Mouse (Mus musculus): ENCODE measurements around the gene Bbox1. TPM values are rescaled to one million over a fixed set of nuclear protein-coding genes. Genes with fewer than 3 reads are reported as not detected.
A peak's percentile ranks its signal among the peaks of the same experiment; 100 is the strongest.

Bbox1 gene
- 1 to 10 TPM in 1 of 2 experiments, under 1 TPM in 1; 0.83 to 1.7 TPM for total RNA-seq (2021)
- long read RNA-seq, experiment 1, result 0 reads
- long read RNA-seq, experiment 2, partial matches to known transcripts, result 0 of 2 reads
- long read RNA-seq, experiment 2, other reads (novel, unspliced or antisense), result 2 of 2 reads

DNA sequence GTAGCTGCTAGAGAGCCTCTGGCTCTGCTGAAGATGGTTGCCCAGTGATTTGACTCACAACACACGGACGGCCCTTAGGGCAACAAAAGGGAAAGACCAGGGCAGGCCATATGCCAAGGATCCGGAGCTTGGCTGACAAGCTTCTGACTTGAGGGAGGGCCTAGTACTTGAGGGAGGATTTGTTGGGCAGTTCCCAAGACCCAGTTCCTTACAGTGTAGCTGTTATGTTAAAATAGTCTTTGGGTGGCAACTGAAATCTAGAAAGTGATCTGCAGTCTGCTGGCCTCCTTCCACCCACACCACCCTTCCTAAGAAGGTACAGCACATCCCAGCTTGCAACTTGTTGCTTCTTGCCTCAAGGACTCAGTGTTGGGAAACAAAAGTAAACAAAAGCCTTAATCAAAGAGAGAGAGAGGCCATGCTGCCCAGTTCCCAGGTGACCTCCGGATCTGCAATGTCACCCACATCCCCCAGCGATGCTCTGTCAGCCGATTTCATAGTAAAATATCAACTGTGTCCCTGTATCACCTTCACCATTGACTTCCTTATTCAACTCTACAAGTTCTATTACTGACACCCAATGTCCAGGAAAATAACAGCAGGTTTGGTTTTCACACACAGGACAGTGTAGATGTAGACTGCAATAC, at the start of gene Bbox1:
Gene Bbox1, minus strand, starts transcription at position 52 of the 647 bp plus-strand sequence.
- no peak within 1 kb of the TSS for H3K27ac ChIP-seq
- DNase-seq (ENCODE audit: low spot score in 2 of 2), result no peak
- H3K4me3 ChIP-seq, result no peak within 1 kb of the TSS
- no peak for TF ChIP-seq CTCF (conservative IDR thresholded peaks at IDR 0.05)

DNA sequence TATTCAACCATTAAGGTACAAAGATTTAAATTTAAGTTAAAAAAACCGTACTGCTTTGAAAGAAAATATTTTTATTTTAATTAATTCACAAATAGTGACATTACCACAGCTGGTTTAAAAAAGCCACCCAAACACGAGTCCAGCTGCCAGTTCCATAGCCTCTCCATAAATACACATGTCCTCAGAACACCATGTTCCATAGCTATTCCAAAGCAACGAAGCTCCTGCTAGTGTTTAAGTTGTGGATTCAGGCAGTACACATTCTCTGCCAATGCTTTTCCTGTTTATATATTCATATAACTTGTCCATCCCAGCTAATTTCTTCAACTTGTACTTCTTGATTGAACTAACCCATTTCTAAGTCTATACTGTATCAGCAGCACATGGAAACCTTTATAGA, 49.5 kb upstream of the Bbox1 start:
- no peak for TF ChIP-seq CTCF (conservative IDR thresholded peaks at IDR 0.05)
- Histone ChIP-seq H3K4me3 (no peak overlapping the region), H3K27ac (no peak overlapping the region)
- DNase-seq (ENCODE audit: low spot score in 2 of 2), result no peak

GRCm38 (mm10) chr2:110362432-110363283, 48.3 kb upstream of the Bbox1 start, which contains the start of gene Fibin:
Gene Fibin (minus strand): TSS chr2:110363183.
- TF ChIP-seq CTCF (conservative IDR thresholded peaks at IDR 0.05), result peak; percentile 71
- Histone ChIP-seq H3K4me3 (peak within 1 kb of the TSS; percentile 60), H3K27ac (peak within 1 kb of the TSS; percentile 40; the same call in 1 of the 2 replicates)
- DNase-seq (ENCODE audit: low spot score in 2 of 2), result peak; percentile 32 to 38

GRCm38 (mm10) chr2:110353302-110353970, 39.1 kb upstream of the Bbox1 start:
- no peak overlapping the region for H3K4me3 ChIP-seq
- no peak for TF ChIP-seq CTCF (conservative IDR thresholded peaks at IDR 0.05)
- no peak overlapping the region for H3K27ac ChIP-seq
- no peak for DNase-seq (ENCODE audit: low spot score in 2 of 2)

DNA sequence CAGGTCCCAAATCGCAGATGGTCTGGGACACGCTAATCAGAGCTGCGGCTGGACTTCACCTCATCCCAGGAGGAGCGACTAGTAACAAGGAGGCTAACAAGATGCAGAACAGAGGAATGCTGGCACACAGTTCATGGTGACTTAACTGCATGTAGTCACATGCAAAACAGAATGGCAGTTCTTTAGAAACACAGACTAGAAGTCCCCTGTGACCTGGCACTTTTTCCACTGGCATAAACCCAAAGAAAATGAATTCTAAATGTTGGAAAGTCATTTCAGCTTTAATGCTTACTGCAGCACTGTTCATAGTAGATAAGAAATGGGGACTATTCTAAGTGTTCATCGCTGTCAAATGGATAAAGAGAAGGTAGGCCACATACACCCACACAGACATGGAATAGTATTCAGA, 37.5 kb upstream of the Bbox1 start:
- Histone ChIP-seq H3K4me3 (no peak overlapping the region), H3K27ac (no peak overlapping the region)
- no peak for DNase-seq (ENCODE audit: low spot score in 2 of 2)
- TF ChIP-seq CTCF (conservative IDR thresholded peaks at IDR 0.05), result no peak

DNA sequence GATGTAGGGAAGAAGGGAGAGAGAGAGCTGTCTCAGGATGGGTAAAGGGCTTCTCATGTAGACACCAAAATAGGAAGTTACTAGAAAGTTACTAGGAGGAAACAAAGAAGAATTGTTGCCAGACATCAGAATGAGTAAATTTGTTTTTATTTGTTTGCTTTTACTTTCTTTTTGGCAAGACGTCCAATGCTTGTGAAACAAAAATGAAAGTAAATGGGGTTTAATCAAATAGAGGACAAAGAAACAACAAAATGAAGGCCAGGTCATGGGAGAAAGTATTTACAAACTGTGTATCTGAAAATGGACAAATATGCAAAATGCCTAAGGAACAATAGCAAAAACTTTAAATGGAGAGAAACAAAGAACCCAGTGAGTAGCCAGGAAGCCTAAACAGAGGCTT, 37.0 kb upstream of the Bbox1 start:
- no peak overlapping the region for H3K27ac ChIP-seq
- DNase-seq (ENCODE audit: low spot score in 2 of 2), result no peak
- no peak for TF ChIP-seq CTCF (conservative IDR thresholded peaks at IDR 0.05)

GRCm38 (mm10) chr2:110328953-110329352, 14.6 kb upstream of the Bbox1 start:
- TF ChIP-seq CTCF (conservative IDR thresholded peaks at IDR 0.05), result no peak
- H3K27ac ChIP-seq, result no peak overlapping the region
- no peak overlapping the region for H3K4me3 ChIP-seq
- DNase-seq (ENCODE audit: low spot score in 2 of 2), result no peak

More for the DNA sequence above, 37.0 kb upstream of the Bbox1 start:
- no peak overlapping the region for H3K4me3 ChIP-seq

GRCm38 (mm10) chr2:110319949-110320348, 5.6 kb upstream of the Bbox1 start:
- Histone ChIP-seq H3K27ac (no peak overlapping the region), H3K4me3 (no peak overlapping the region)
- DNase-seq (ENCODE audit: low spot score in 2 of 2), result no peak
- no peak for TF ChIP-seq CTCF (conservative IDR thresholded peaks at IDR 0.05)

DNA sequence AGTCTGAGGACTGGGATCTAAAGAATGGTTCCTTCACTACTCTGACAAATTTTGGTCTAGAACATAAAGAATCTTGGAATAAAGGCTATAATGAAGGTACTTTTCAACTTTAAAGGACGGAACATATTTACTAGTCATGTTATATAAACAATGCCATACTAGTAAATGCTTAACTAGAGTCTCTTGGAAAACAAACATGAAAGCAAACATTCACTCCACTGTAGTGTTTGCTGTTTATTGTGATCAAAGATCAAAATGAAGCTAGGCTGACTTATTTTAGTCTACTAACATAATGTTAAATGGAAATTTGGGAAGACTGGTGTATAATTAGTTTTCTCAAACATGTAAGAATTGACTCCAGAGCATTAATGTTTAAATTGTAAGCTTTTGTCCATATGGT, 4.9 kb upstream of the Bbox1 start:
- no peak overlapping the region for H3K4me3 ChIP-seq
- TF ChIP-seq CTCF (conservative IDR thresholded peaks at IDR 0.05), result no peak
- no peak overlapping the region for H3K27ac ChIP-seq
- no peak for DNase-seq (ENCODE audit: low spot score in 2 of 2)

- Histone ChIP-seq H3K27ac (no peak overlapping the region), H3K4me3 (no peak overlapping the region)
- DNase-seq (ENCODE audit: low spot score in 2 of 2), result no peak
- TF ChIP-seq CTCF (conservative IDR thresholded peaks at IDR 0.05), result no peak
Observed at GRCm38 (mm10) chr2:110318719-110319118, 4.4 kb upstream of the Bbox1 start.

GRCm38 (mm10) chr2:110316116-110316883, 1.9 kb upstream of the Bbox1 start:
- no peak for DNase-seq (ENCODE audit: low spot score in 2 of 2)
- Histone ChIP-seq H3K27ac (no peak overlapping the region), H3K4me3 (no peak overlapping the region)
- no peak for TF ChIP-seq CTCF (conservative IDR thresholded peaks at IDR 0.05)

- TF ChIP-seq CTCF (conservative IDR thresholded peaks at IDR 0.05), result no peak
- H3K27ac ChIP-seq, result no peak overlapping the region
- H3K4me3 ChIP-seq, result no peak overlapping the region
- no peak for DNase-seq (ENCODE audit: low spot score in 2 of 2)
Observed at GRCm38 (mm10) chr2:110314074-110314473, 286 bp downstream of the Bbox1 start.
